Mouse (Mus musculus) E14TG2a.4 (cell line): Measurements from ENCODE around the gene Tmco5.

Experiments
- CTCF ChIP-seq: conservative IDR thresholded peaks from 2 replicates; pipeline ENCODE4 v1.5.1; 2014; ENCODE audit warnings: low read length
- NANOG ChIP-seq: IDR thresholded peaks from 2 replicates; pipeline ENCODE4 v1.6.1; 2014; ENCODE audit warnings: borderline replicate concordance, low read length, mixed read lengths

- TF ChIP-seq CTCF = no peak
- TF ChIP-seq NANOG = no peak
These were observed 40.7 kb upstream of the Tmco5 start for GRCm38 (mm10) chr2:116837829-116838228.
